Mouse (Mus musculus) lung, adult 2 months (tissue): ENCODE results near the gene Ltn1. TPM values are rescaled to one million over a fixed set of nuclear protein-coding genes. Genes with fewer than 3 reads are reported as not detected.

ENCODE experiments used
- DNase-seq: peaks from one replicate; pipeline ENCODE4 v3.0.0; 2022
- H3K4me1 ChIP-seq: fragments of 200-500 bp; 2 replicates; pipeline ENCODE4 v1.6.1; 2011; ENCODE audit warnings: low read length; ENCODE audit not compliant: control insufficient read depth, insufficient read depth
- H3K4me3 ChIP-seq: fragments of 200-500 bp; replicated peaks from 2 replicates; pipeline ENCODE3; 2011; ENCODE audit warnings: low read depth, mild to moderate bottlenecking, control low read depth, low read length; ENCODE audit errors: extremely low read depth
- CTCF ChIP-seq: fragments of 200-500 bp; IDR thresholded peaks from 2 replicates; pipeline ENCODE4 v1.5.1; 2011; ENCODE audit warnings: mild to moderate bottlenecking, low read length, control low read depth; ENCODE audit not compliant: insufficient read depth
- POLR2A ChIP-seq: fragments of 200-500 bp; IDR thresholded peaks from 2 replicates; pipeline ENCODE4 v1.6.1; 2011; ENCODE audit warnings: low read depth, mild to moderate bottlenecking, control low read depth, low read length, borderline replicate concordance; ENCODE audit errors: extremely low read depth
- WGBS: fragments of 180-500 bp; shearing (Covaris S2); methylation state at CpG from one replicate; pipeline ENCODE4 v1.1.7; 2018; 5-methylcytosine and 5-hydroxymethylcytosine counted together
- polyA plus RNA-seq: library from polyadenylated mRNA; depleted of rRNA; stranded (reverse); fragments of >200 nt; gene quantifications from 2 replicates; pipeline ENCODE4 v1.2.3, GENCODE M21; 2012; rRNA removed

The Ltn1 gene
- polyA plus RNA-seq, 1 experiment = 6.3 TPM

GRCm38 (mm10) chr16:87354748-87355147 is 77.7 kb downstream of the Ltn1 start:
- 77% methylated on average over 7 of the region's 7 CpGs for WGBS
- no peak for DNase-seq
- no peak overlapping the region for H3K4me3 ChIP-seq
- TF ChIP-seq CTCF = no peak
- TF ChIP-seq POLR2A = no peak
- H3K4me1 ChIP-seq = no peaks in the 10 kb centered on the region

DNA sequence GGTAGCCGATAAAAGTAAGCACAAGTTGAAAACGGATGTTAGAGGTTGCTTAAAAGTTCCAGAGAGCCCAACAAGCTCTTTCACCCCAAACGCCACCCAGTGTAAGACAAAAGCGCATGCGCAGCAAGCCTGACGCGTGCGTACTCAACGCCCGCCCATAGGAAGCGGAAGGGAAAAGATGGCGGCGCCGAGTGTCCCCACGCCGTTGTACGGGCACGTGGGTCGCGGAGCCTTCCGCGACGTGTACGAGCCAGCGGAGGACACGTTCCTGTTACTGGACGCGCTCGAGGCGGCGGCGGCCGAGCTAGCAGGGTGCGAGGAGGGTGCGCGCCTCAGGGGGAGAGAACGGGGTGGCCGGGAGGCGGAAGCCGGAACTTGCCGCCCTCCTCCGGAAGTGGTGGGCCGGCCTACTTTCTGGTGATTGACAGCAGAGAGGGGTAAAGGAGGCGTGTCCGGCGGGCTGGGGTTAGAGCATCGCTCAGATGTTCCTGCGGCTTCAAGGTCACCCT is 78.3 kb downstream of the Ltn1 start, which contains the start of gene N6amt1:
Gene N6amt1, plus strand, starts transcription at position 111 of the 509 bp plus-strand sequence.
- under 1% methylated on average over 48 of the region's 48 CpGs for WGBS
- DNase-seq = peak; percentile 95
- H3K4me3 ChIP-seq = peak within 1 kb of the TSS; percentile 100
- no peaks in the 10 kb centered on the region for H3K4me1 ChIP-seq
- TF ChIP-seq POLR2A (peak; percentile 58; the same call in 1 of the 2 replicates), CTCF (no peak)

- WGBS = 98% methylated on average over 1 of the region's 1 CpGs
- H3K4me3 ChIP-seq = no peak overlapping the region
- H3K4me1 ChIP-seq = no peaks in the 10 kb centered on the region
- TF ChIP-seq CTCF (no peak), POLR2A (no peak)
- DNase-seq = no peak
Measured at GRCm38 (mm10) chr16:87353605-87354004, 78.8 kb downstream of the Ltn1 start.

DNA sequence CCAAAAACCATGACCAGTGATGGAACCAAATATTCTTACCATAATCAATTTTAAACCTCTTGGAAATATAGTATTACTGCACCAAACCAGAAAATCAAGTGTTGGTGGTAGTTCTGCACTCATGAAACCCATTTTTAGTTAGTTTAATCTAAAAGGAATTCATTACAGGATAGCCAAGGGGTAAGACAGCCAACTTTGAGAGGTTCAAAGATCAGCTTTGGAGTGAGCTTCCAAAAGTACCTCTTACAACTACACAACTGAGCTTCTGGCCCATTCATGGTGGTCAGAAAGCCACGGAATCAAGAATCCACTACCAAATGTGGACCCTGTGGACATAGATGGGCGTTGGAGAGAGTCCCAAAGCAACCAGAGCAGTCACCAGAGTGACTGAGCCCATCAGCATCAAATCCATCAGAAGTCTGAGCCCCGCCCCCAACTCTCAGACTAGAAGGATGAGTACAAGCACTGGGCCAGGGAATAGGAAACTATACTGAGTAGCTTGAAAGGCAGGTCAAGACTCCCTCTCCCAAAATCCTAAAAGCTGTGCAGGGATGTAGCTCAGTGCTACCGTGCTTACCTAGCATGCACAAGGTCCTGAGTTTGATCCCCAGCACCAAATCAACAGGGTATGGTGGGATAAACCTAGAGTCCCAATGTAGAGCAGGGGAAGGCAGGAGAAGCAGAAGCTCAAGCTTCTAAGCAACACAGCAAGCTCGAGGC is 80.9 kb downstream of the Ltn1 start:
- WGBS = 74% methylated on average over 5 of the region's 5 CpGs
- DNase-seq = no peak
- TF ChIP-seq CTCF = no peak
- TF ChIP-seq POLR2A = no peak
- no peak overlapping the region for H3K4me3 ChIP-seq
- no peaks in the 10 kb centered on the region for H3K4me1 ChIP-seq

- no peak for DNase-seq
- 76% methylated on average over 2 of the region's 2 CpGs for WGBS
- Histone ChIP-seq H3K4me1 (no peaks in the 10 kb centered on the region), H3K4me3 (no peak overlapping the region)
- TF ChIP-seq POLR2A = no peak
- no peak for TF ChIP-seq CTCF
Measured at GRCm38 (mm10) chr16:87348133-87348532, 84.3 kb downstream of the Ltn1 start.

DNA sequence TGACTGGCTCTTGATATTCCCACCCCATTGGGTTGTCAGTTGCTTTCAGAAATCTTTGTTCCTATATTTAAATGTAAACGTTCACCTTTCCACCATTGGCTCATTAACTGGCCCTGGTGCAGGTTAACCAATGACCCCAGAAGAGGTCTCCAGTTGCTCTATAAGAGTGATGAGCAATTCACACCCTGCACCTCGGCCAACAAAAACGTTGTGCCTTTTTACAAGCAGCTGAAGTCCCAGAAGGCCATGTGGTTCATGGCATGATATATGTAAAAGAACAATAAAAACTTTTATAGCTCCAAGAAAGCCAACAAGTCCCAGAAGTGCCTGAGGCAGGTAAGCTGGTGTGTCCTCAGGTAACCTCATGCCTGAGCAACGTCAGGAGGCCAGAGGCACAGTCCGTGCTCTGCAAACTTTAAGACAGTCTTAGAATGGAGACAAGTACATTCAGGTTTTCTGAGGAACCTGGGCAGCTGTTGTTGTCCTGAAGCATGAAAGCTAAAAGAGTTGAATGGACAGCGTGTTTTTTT is 91.3 kb downstream of the Ltn1 start:
- no peak for TF ChIP-seq CTCF
- no peak for TF ChIP-seq POLR2A
- DNase-seq = no peak
- Histone ChIP-seq H3K4me1 (no peaks in the 10 kb centered on the region), H3K4me3 (no peak overlapping the region)
- WGBS = 75% methylated on average over 6 of the region's 6 CpGs

DNA sequence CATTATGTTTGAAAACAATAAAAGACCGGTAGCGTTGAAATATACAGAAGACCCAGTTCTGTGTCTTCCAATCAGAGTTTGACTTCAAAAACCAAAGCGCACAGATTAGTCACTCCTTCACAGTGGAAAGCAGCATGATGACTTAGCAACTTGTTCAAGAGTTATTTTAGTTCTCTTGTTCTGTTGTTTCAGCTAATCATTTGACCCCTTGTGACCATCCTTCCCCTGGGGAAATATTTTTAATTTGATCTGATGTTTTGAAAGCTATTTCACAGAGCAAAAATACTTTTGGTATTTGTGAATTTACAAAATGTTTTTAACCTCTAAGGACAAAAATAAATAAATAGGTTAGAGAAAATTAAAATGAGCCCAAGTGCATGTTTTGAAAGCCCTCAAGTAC is 97.7 kb downstream of the Ltn1 start:
- WGBS = 92% methylated on average over 3 of the region's 3 CpGs
- no peak for TF ChIP-seq POLR2A
- TF ChIP-seq CTCF = no peak
- DNase-seq = no peak
- Histone ChIP-seq H3K4me1 (no peaks in the 10 kb centered on the region), H3K4me3 (no peak overlapping the region)

DNA sequence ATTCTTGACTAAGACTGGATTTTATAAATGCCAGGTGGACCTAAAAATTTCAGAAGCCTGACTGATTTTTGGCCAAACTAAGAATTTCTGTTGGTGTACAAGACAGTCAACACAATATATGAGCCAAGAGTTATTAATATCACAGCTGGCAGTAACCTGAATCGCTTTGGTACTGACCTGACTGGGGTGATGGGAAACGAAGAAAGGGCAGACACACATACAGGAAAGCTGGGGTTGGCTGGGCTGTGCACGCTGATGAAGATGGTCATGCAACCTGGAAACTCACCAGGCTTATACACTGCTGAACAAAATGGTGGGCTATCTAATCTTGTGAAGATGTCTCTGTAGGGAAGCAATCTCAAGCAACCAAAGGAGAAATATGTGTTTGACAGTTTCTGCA is 102.4 kb downstream of the Ltn1 start:
- DNase-seq = no peak
- Histone ChIP-seq H3K4me1 (no peaks in the 10 kb centered on the region), H3K4me3 (no peak overlapping the region)
- WGBS = 85% methylated on average over 3 of the region's 3 CpGs
- TF ChIP-seq CTCF (no peak), POLR2A (no peak)

Other genes with a start within 250 kb of the Ltn1 start
- gene N6amt1, start 78.4 kb downstream of the Ltn1 start, polyA plus RNA-seq = 6.2 and 6.7 TPM in 2 replicates
- gene Rwdd2b, start 8.0 kb upstream of the Ltn1 start, polyA plus RNA-seq = 1.9 and 3.4 TPM in 2 replicates
- 13.9 and 19.0 TPM in 2 replicates for gene Usp16, start 22.1 kb upstream of the Ltn1 start, polyA plus RNA-seq
- gene Cct8, start 63.3 kb upstream of the Ltn1 start, polyA plus RNA-seq = 13.8 and 23.5 TPM in 2 replicates
- 1.1 and 2.6 TPM in 2 replicates for gene Map3k7cl, start 120.7 kb upstream of the Ltn1 start, polyA plus RNA-seq